ENCODE assay signal across 26 mouse cellular contexts in the genomic region with DNA sequence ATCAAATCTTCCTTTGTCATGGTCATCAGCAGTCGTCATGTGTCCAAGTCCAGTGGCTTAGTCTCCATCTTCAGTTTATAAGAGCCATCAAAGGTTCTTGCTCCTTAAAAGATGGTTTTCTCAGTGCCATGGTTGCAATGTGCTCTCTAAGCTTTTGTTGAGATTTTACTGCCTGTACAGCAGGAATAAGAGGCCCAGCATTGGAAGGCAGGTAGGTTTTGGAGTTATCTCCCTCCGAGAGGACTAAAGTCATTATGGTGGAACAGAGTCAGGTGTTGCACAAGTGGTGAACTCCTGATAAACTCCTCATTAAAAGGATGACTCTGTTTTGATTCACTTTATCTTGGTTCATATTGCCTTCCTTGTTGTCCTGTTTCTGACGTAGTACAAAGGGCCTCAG. TPM values are rescaled to one million over a fixed set of nuclear protein-coding genes. Genes with fewer than 3 reads are reported as not detected.
DNase-seq lines count a peak whose midpoint lies in the region; ATAC-seq and TF ChIP-seq lines count a peak whose summit lies in the region.
"Had no signal": no experiment of that assay in that cellular context is flagged by ENCODE, and none has a peak within 500 bp of the region (broad histone marks: within the 10 kb centered on the region; RNA-seq: fewer than 3 reads in every experiment).

No protein-coding gene starts in this region.

- no peaks in the 10 kb centered on the region for H3K79me2 ChIP-seq in liver, adult 2 months (ENCODE audit: control insufficient read depth, insufficient read depth, low read length)

- H3K36me3 ChIP-seq in liver, adult 2 months (ENCODE audit: control insufficient read depth, insufficient read depth, low read length): no peaks in the 10 kb centered on the region
- H3K36me3 ChIP-seq in liver, embryonic 12.5 days: no peaks in the 10 kb centered on the region
- no peaks in the 10 kb centered on the region for H3K36me3 ChIP-seq in intestine, postnatal 0 days (ENCODE audit: control insufficient read depth, insufficient read depth)
- H3K36me3 ChIP-seq in hindbrain, postnatal 0 days (ENCODE audit: insufficient read depth, low read length): no peaks in the 10 kb centered on the region
- H3K36me3 ChIP-seq: embryonic facial prominence, embryonic 10.5 days; embryonic facial prominence, embryonic 12.5 days; forebrain, embryonic 15.5 days; G1E had no signal

- no peaks in the 10 kb centered on the region for H3K27me3 ChIP-seq in liver, adult 2 months (ENCODE audit: control insufficient read depth, insufficient read depth, low read length)
- no peaks in the 10 kb centered on the region for H3K27me3 ChIP-seq in liver, embryonic 12.5 days (replicated peaks)
- H3K27me3 ChIP-seq in intestine, postnatal 0 days (replicated peaks; ENCODE audit: control insufficient read depth, insufficient read depth, low read length): no peaks in the 10 kb centered on the region
- H3K27me3 ChIP-seq in hindbrain, postnatal 0 days (ENCODE audit: insufficient read depth, low read length): no peaks in the 10 kb centered on the region
- H3K27me3 ChIP-seq: embryonic facial prominence, embryonic 12.5 days; forebrain, embryonic 13.5 days; forebrain, embryonic 15.5 days; Patski had no signal

- no peak overlapping the region for H3K9ac ChIP-seq in liver, adult 2 months (ENCODE audit: low read depth, low read length)
- H3K9ac ChIP-seq in liver, embryonic 12.5 days: no peak overlapping the region
- H3K9ac ChIP-seq in intestine, postnatal 0 days (ENCODE audit: low read depth, low read length): no peak overlapping the region
- no peak overlapping the region for H3K9ac ChIP-seq in hindbrain, postnatal 0 days (replicated peaks; ENCODE audit: low read length)
- H3K9ac ChIP-seq: embryonic facial prominence, embryonic 12.5 days; forebrain, embryonic 13.5 days; forebrain, embryonic 15.5 days had no signal

- H3K4me1 ChIP-seq in liver, adult 2 months (ENCODE audit: control insufficient read depth, insufficient read depth, low read length): peaks cover 3% of the 10 kb centered on the region; the same call in 1 of the 2 replicates
- no peaks in the 10 kb centered on the region for H3K4me1 ChIP-seq in liver, embryonic 12.5 days
- H3K4me1 ChIP-seq in intestine, postnatal 0 days (replicated peaks; ENCODE audit: control insufficient read depth, insufficient read depth, low read length): peaks cover 13% of the 10 kb centered on the region
- no peaks in the 10 kb centered on the region for H3K4me1 ChIP-seq in hindbrain, postnatal 0 days (ENCODE audit: insufficient read depth, low read length)
- H3K4me1 ChIP-seq: forebrain, embryonic 13.5 days; forebrain, embryonic 15.5 days had no signal

- no peaks in the 10 kb centered on the region for H3K9me3 ChIP-seq in liver, embryonic 12.5 days (replicated peaks)
- no peaks in the 10 kb centered on the region for H3K9me3 ChIP-seq in intestine, postnatal 0 days (ENCODE audit: control insufficient read depth)
- H3K9me3 ChIP-seq in hindbrain, postnatal 0 days (ENCODE audit: low read length): no peaks in the 10 kb centered on the region
- H3K9me3 ChIP-seq: embryonic facial prominence, embryonic 10.5 days; embryonic facial prominence, embryonic 12.5 days; forebrain, embryonic 13.5 days; forebrain, embryonic 15.5 days; G1E had no signal

- no peak overlapping the region for H3K4me2 ChIP-seq in liver, embryonic 12.5 days
- no peak overlapping the region for H3K4me2 ChIP-seq in intestine, postnatal 0 days (replicated peaks; ENCODE audit: low read depth)
- no peak overlapping the region for H3K4me2 ChIP-seq in hindbrain, postnatal 0 days (ENCODE audit: low read depth, low read length)
- H3K4me2 ChIP-seq: embryonic facial prominence, embryonic 12.5 days; forebrain, embryonic 13.5 days; forebrain, embryonic 15.5 days had no signal

- H3K27ac ChIP-seq in liver, adult 2 months (replicated peaks; ENCODE audit: insufficient read depth, low read depth, low read length): no peak overlapping the region
- no peak overlapping the region for H3K27ac ChIP-seq in liver, embryonic 12.5 days
- peak overlapping the region; percentile 73 for H3K27ac ChIP-seq in intestine, postnatal 0 days (ENCODE audit: low read depth, low read length)
- H3K27ac ChIP-seq in hindbrain, postnatal 0 days: no peak overlapping the region
- H3K27ac ChIP-seq: embryonic facial prominence, embryonic 10.5 days; embryonic facial prominence, embryonic 12.5 days; forebrain, embryonic 13.5 days; forebrain, embryonic 15.5 days had no signal

- DNase-seq in liver, adult 2 months (ENCODE audit: extremely low read depth, low read depth, low spot score): peak; percentile 15
- DNase-seq in hindbrain, postnatal 0 days (ENCODE audit: low spot score): no peak
- no peak for DNase-seq in natural killer cell, adult 2 months (ENCODE audit: low spot score in 2 of 2)
- DNase-seq: adrenal gland, adult 8-10 months; B cell, adult 2 months; cerebellum, adult 11-12 months; cerebellum, adult 2 months; cerebellum, adult 9-10 months; cerebellum, postnatal 10 days; cerebellum, postnatal 25 days had no signal

- H3K4me3 ChIP-seq in liver, adult 2 months (ENCODE audit: insufficient read depth, low read depth, low read length): no peak overlapping the region
- H3K4me3 ChIP-seq in liver, embryonic 12.5 days: no peak overlapping the region
- no peak overlapping the region for H3K4me3 ChIP-seq in intestine, postnatal 0 days (ENCODE audit: low read depth, low read length)
- H3K4me3 ChIP-seq in hindbrain, postnatal 0 days (ENCODE audit: low read length): no peak overlapping the region
- H3K4me3 ChIP-seq: embryonic facial prominence, embryonic 10.5 days; embryonic facial prominence, embryonic 12.5 days; forebrain, embryonic 13.5 days; forebrain, embryonic 15.5 days had no signal

- TF ChIP-seq CTCF in liver, adult 2 months (IDR thresholded peaks at IDR 0.05; ENCODE audit: low read depth, low read length): no peak
- no peak for TF ChIP-seq CTCF in intestine, postnatal 0 days (IDR thresholded peaks at IDR 0.05; ENCODE audit: low read depth)
- no peak for TF ChIP-seq CTCF in hindbrain, postnatal 0 days (IDR thresholded peaks at IDR 0.05; ENCODE audit: low read depth)

- no peak for ATAC-seq in liver, embryonic 12.5 days
- ATAC-seq in intestine, postnatal 0 days: peak; percentile 76
- ATAC-seq in hindbrain, postnatal 0 days: no peak
- ATAC-seq: activated CD4-positive, CD25-positive, alpha-beta regulatory T cell, adult 4 months; CD4-positive, CD25-positive, alpha-beta regulatory T cell, adult 4 months; forebrain, embryonic 13.5 days; forebrain, embryonic 15.5 days; Patski had no signal

- WGBS in liver, adult 2 months: 68% methylated on average over 3 of the region's 3 CpGs
- WGBS in liver, embryonic 12.5 days (ENCODE audit: insufficient replicate concordance): 69% methylated on average over 3 of the region's 3 CpGs
- WGBS in intestine, postnatal 0 days: 43% methylated on average over 3 of the region's 3 CpGs
- 88% methylated on average over 3 of the region's 3 CpGs for WGBS in hindbrain, postnatal 0 days

- no peak for TF ChIP-seq POLR2A in liver, adult 2 months (IDR thresholded peaks at IDR 0.05; ENCODE audit: extremely low read depth, insufficient read depth, low read length)

RNA-seq across cellular contexts. Expression of a gene that starts 16.5 kb away (rescaled TPM):
- total RNA-seq in liver, adult 2 months (2014; rRNA removed): not detected in 2 replicates
- polyA plus RNA-seq in liver, adult 2 months (2012; rRNA removed): not detected in 2 replicates
- polyA plus RNA-seq in liver, embryonic 12.5 days (2016; fragmentation: Nextera tagmentation; extraction: Ambion mirVana): not detected in 2 replicates
- not detected in 2 replicates for polyA plus RNA-seq in intestine, postnatal 0 days (2015; fragmentation: Nextera tagmentation; extraction: Ambion mirVana)
- not detected in 2 replicates for total RNA-seq in hindbrain, postnatal 0 days (2014; rRNA removed)
- not detected in 2 replicates for polyA plus RNA-seq in hindbrain, postnatal 0 days (2015; fragmentation: Nextera tagmentation; extraction: Ambion mirVana)
- total RNA-seq: adrenal gland, postnatal 14 days; CH12.LX had no signal
- polyA plus RNA-seq: activated CD4-positive, CD25-positive, alpha-beta regulatory T cell, adult 4 months; CD4-positive, CD25-positive, alpha-beta regulatory T cell, adult 4 months; cerebellum, adult 2 months; cortical plate, adult 2 months; embryonic facial prominence, embryonic 10.5 days; forebrain, embryonic 11.5 days; forebrain, embryonic 13.5 days; forebrain, embryonic 15.5 days; G1E had no signal

RNA-seq across cellular contexts. Expression of a gene that starts 49.9 kb away (rescaled TPM):
- total RNA-seq in liver, adult 2 months (2014; rRNA removed): not detected in 2 replicates
- not detected in 2 replicates for polyA plus RNA-seq in liver, adult 2 months (2012; rRNA removed)
- not detected in 2 replicates for polyA plus RNA-seq in liver, embryonic 12.5 days (2016; fragmentation: Nextera tagmentation; extraction: Ambion mirVana)
- not detected in 2 replicates for polyA plus RNA-seq in intestine, postnatal 0 days (2015; fragmentation: Nextera tagmentation; extraction: Ambion mirVana)
- total RNA-seq in hindbrain, postnatal 0 days (2014; rRNA removed): not detected in 2 replicates
- 0.16 TPM in 1 of 2 replicates, not detected in the other for polyA plus RNA-seq in hindbrain, postnatal 0 days (2015; fragmentation: Nextera tagmentation; extraction: Ambion mirVana)
- total RNA-seq: adrenal gland, adult 18-20 months; adrenal gland, adult 8-10 months; adrenal gland, postnatal 14 days; adrenal gland, postnatal 36 days; CH12.LX; G1E had no signal
- polyA plus RNA-seq: activated CD4-positive, CD25-positive, alpha-beta regulatory T cell, adult 4 months; CD4-positive, CD25-positive, alpha-beta regulatory T cell, adult 4 months; cerebellum, adult 2 months; cortical plate, adult 2 months; embryonic facial prominence, embryonic 10.5 days; forebrain, embryonic 11.5 days; forebrain, embryonic 13.5 days; forebrain, embryonic 15.5 days; G1E; Patski had no signal
